Mouse (Mus musculus): ENCODE measurements around the gene Me3. TPM values are rescaled to one million over a fixed set of nuclear protein-coding genes. Genes with fewer than 3 reads are reported as not detected.

The Me3 gene
- polyA plus RNA-seq, 1 experiment from 2014 or later: 0.17 TPM

DNA sequence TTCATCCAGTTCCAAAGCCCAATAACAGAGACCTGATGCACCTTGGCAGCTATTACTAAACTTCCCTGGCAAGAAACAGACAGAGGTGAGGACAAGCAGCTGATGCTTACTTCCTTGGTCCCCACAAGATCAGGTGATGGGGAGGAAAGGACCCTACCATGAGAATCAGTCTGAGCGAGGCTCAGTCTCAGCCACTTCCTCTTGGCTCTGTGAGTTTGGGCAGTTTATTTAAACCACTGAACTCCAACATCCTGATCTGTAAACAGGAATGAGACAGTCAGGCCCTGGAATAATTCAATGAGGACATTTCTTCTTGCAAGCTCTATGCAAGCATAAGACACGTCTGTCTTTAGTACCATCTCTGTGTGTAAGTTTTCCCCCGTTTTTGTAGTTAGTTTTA lies 170.3 kb downstream of the Me3 start:
- Histone ChIP-seq H3K27me3 (replicated peaks) (no peaks in the 10 kb centered on the region), H3K4me1 (no peaks in the 10 kb centered on the region), H3K9ac (no peak overlapping the region), H3K4me2 (no peak overlapping the region), H3K27ac (no peak overlapping the region), H3K36me3 (no peaks in the 10 kb centered on the region), H3K9me3 (replicated peaks) (no peaks in the 10 kb centered on the region), H3K4me3 (no peak overlapping the region)
- 34% methylated on average over 3 of the region's 3 CpGs for WGBS (ENCODE audit: insufficient replicate concordance)
- ATAC-seq: no peak

- Histone ChIP-seq H3K9ac (no peak overlapping the region), H3K4me2 (no peak overlapping the region), H3K9me3 (replicated peaks) (no peaks in the 10 kb centered on the region), H3K36me3 (no peaks in the 10 kb centered on the region), H3K4me3 (no peak overlapping the region), H3K4me1 (no peaks in the 10 kb centered on the region), H3K27me3 (replicated peaks) (no peaks in the 10 kb centered on the region), H3K27ac (no peak overlapping the region)
- ATAC-seq: no peak
- whole genome bisulfite sequencing (ENCODE audit: insufficient replicate concordance): 59% methylated on average over 4 of the region's 4 CpGs
Measured at GRCm38 (mm10) chr7:89803966-89804365, 171.8 kb downstream of the Me3 start.

DNA sequence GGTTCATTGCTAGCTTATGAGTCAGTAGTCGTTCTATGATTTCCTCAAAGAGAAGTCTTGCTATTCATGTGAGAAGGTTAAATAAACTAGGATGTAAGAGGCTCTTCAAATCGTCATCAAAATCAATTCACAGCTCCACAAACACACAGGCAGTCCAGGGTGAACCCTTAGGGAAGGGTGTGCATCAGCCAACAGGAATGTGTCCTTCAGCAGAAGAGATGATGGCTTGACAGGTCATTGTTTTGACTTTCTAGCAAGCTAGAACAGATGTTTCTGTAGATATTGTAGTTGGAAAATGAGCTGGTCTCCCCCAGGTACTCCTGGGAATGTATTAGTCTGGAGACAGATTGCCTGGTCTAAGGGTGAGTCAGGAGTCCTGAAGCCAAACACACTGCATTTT lies 177.2 kb downstream of the Me3 start:
- ATAC-seq: no peak
- H3K36me3 ChIP-seq: no peaks in the 10 kb centered on the region

DNA sequence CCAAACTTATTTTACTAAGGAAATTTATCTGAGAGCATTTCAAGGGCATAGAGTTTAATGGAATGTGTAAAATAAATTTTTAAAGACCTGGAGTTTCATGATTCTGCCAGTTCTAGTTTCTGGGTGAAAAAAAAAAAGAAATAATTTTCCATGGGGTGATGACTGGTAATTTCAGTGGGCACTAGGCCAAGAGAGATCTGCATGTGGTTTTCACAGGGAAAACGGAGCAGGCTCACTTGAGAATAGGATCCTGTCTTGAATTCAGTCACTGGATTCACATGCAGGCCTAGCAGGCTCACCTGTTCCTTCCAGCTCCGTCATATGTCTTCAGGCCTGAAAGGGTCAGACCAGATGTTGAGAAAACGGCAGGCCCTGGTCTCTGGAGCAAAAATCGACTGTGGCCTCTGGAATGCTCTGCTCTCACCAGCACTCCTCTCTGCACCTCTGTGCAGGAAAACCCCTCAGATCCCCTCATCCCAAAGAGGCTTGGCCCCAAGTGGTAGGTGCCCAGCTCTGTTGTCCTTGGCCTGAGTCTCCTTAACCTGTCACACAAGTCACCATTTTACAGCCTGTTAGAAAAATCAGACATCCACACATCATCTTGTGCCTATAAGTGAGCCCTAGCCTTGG lies 196.4 kb downstream of the Me3 start:
- no peak for ATAC-seq
- no peak overlapping the region for H3K27ac ChIP-seq
- no peaks in the 10 kb centered on the region for H3K9me3 ChIP-seq (replicated peaks)
- H3K4me2 ChIP-seq: no peak overlapping the region
- no peaks in the 10 kb centered on the region for H3K27me3 ChIP-seq (replicated peaks)
- no peaks in the 10 kb centered on the region for H3K4me1 ChIP-seq
- no peak overlapping the region for H3K9ac ChIP-seq
- H3K4me3 ChIP-seq: no peak overlapping the region
- WGBS (ENCODE audit: insufficient replicate concordance): 59% methylated on average over 4 of the region's 4 CpGs
- H3K36me3 ChIP-seq: no peaks in the 10 kb centered on the region

More for the DNA sequence above, 177.2 kb downstream of the Me3 start:
- Histone ChIP-seq H3K4me3 (no peak overlapping the region), H3K9ac (no peak overlapping the region), H3K27ac (no peak overlapping the region), H3K27me3 (replicated peaks) (no peaks in the 10 kb centered on the region), H3K9me3 (replicated peaks) (no peaks in the 10 kb centered on the region), H3K4me2 (no peak overlapping the region), H3K4me1 (no peaks in the 10 kb centered on the region)
- WGBS (ENCODE audit: insufficient replicate concordance): 33% methylated on average over 2 of the region's 2 CpGs

DNA sequence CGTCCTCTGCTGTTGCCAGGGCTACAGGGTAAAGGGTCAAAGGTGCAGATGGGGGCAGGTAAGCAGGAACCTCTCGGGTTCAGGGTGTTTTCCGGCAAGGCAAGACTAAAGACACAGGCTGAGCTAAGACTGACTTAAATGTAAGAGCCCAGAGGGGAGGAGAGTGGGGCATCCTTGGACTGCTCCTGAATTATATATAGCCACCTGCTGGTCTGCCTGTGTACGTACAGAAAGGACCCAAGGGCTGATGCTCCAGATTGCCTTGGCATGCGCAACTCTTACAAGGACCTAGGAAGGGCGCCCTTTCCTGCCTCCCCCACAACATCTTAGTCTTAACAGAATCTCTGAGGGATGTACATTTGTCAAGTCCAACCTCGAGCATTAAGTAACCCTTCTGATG lies 197.0 kb downstream of the Me3 start:
- H3K4me3 ChIP-seq: no peak overlapping the region
- H3K4me2 ChIP-seq: no peak overlapping the region
- ATAC-seq: no peak
- H3K27ac ChIP-seq: no peak overlapping the region
- 53% methylated on average over 7 of the region's 7 CpGs for WGBS (ENCODE audit: insufficient replicate concordance)
- H3K4me1 ChIP-seq: no peaks in the 10 kb centered on the region
- no peaks in the 10 kb centered on the region for H3K27me3 ChIP-seq (replicated peaks)
- no peaks in the 10 kb centered on the region for H3K9me3 ChIP-seq (replicated peaks)
- H3K9ac ChIP-seq: no peak overlapping the region
- H3K36me3 ChIP-seq: no peaks in the 10 kb centered on the region

DNA sequence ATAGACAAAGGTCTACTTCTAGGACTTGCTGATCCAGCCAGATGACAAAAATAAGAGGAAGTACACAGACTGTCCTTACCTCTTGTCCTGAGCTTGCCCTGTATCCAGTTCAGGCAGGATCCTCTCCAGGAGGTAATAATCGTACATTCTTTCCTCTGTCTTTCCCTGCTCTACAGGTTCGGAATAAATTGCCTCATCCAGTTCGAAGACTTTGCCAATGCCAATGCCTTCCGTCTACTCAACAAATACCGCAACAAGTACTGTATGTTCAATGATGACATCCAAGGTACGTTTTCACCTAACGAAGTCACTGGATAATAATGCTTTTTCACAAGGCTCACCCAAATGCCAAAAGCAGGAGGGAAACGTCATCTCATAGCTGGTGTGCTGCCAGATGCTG lies 201.3 kb downstream of the Me3 start:
- Histone ChIP-seq H3K9ac (no peak overlapping the region), H3K27me3 (replicated peaks) (no peaks in the 10 kb centered on the region), H3K36me3 (no peaks in the 10 kb centered on the region), H3K4me1 (no peaks in the 10 kb centered on the region), H3K4me2 (no peak overlapping the region), H3K4me3 (no peak overlapping the region), H3K9me3 (replicated peaks) (no peaks in the 10 kb centered on the region), H3K27ac (no peak overlapping the region)
- ATAC-seq: no peak
- 75% methylated on average over 8 of the region's 8 CpGs for WGBS (ENCODE audit: insufficient replicate concordance)

DNA sequence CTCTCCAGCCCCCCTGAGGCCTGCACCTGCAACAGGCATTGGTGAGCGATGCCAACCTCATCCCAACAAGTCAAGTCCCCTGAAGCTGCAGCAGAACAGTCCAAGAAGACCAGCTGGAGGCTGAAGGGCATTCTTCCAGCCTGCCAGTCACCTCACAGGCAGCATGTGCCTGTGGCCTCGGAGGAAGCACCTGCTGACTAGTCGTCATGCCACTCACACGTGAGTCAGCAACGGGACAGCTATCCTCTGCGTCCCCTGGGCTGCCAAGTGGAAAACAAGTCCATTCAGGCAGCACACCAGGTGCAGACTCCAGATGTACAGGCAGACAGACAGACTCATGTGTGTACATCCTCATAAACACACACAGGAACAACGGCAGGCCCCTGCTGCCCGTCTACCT lies 203.4 kb downstream of the Me3 start:
- no peak overlapping the region for H3K9ac ChIP-seq
- no peak for ATAC-seq
- WGBS (ENCODE audit: insufficient replicate concordance): 59% methylated on average over 8 of the region's 8 CpGs
- no peaks in the 10 kb centered on the region for H3K36me3 ChIP-seq
- no peak overlapping the region for H3K4me2 ChIP-seq
- H3K4me1 ChIP-seq: no peaks in the 10 kb centered on the region
- no peaks in the 10 kb centered on the region for H3K9me3 ChIP-seq (replicated peaks)
- no peak overlapping the region for H3K27ac ChIP-seq
- H3K4me3 ChIP-seq: no peak overlapping the region
- H3K27me3 ChIP-seq (replicated peaks): no peaks in the 10 kb centered on the region

- no peak for ATAC-seq
- Histone ChIP-seq H3K27ac (no peak overlapping the region), H3K36me3 (no peaks in the 10 kb centered on the region), H3K4me2 (no peak overlapping the region), H3K4me1 (no peaks in the 10 kb centered on the region), H3K27me3 (replicated peaks) (no peaks in the 10 kb centered on the region), H3K9ac (no peak overlapping the region), H3K9me3 (replicated peaks) (no peaks in the 10 kb centered on the region), H3K4me3 (no peak overlapping the region)
- 80% methylated on average over 7 of the region's 7 CpGs for WGBS (ENCODE audit: insufficient replicate concordance)
Measured at GRCm38 (mm10) chr7:89836676-89837075, 204.5 kb downstream of the Me3 start.

DNA sequence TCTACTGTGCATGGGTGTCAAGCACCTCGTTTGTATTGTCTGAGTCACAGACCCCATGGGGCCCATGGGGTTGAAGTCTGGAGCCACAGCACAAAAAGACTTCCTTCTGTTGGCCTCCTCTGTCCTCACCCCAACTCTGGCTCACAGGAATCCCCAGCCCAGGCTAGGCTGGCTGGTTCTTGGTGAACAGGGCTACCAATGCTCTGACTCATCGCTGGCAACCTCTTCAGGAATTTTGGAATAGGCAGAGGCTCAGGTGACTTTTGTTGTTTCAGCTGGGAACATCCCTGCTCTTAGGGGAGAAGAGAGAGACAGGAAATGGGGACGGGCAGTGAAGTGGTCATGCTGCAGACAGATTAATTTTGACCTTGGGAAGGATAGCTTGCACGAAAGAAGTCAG lies 205.6 kb downstream of the Me3 start:
- Histone ChIP-seq H3K27ac (no peak overlapping the region), H3K4me1 (no peaks in the 10 kb centered on the region), H3K4me3 (no peak overlapping the region), H3K27me3 (replicated peaks) (no peaks in the 10 kb centered on the region), H3K9ac (no peak overlapping the region), H3K4me2 (no peak overlapping the region), H3K9me3 (replicated peaks) (no peaks in the 10 kb centered on the region), H3K36me3 (no peaks in the 10 kb centered on the region)
- 44% methylated on average over 4 of the region's 4 CpGs for WGBS (ENCODE audit: insufficient replicate concordance)
- ATAC-seq: no peak

DNA sequence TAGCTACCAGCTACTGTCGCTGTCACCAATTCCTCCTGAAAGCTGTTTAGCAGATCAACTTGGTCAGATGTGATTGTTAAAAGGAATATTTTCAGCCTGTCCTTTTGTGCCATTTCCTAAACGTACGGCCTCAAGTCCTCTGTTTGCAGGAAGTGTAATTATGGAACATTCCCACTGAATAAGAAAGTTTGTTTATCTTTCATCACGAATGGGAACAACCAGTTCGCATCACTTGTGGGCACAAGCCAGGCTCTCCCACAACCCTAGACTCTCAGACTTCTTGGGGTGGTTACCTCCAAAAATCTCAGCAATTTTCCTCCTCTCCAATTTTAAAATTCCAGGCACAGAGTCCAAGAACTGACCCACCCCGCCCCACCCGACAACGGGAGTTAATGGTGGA lies 207.5 kb downstream of the Me3 start:
- Histone ChIP-seq H3K4me2 (no peak overlapping the region), H3K36me3 (no peaks in the 10 kb centered on the region), H3K27me3 (replicated peaks) (no peaks in the 10 kb centered on the region), H3K27ac (no peak overlapping the region), H3K9me3 (replicated peaks) (no peaks in the 10 kb centered on the region), H3K4me1 (no peaks in the 10 kb centered on the region), H3K9ac (no peak overlapping the region), H3K4me3 (no peak overlapping the region)
- 75% methylated on average over 8 of the region's 8 CpGs for WGBS (ENCODE audit: insufficient replicate concordance)
- no peak for ATAC-seq

DNA sequence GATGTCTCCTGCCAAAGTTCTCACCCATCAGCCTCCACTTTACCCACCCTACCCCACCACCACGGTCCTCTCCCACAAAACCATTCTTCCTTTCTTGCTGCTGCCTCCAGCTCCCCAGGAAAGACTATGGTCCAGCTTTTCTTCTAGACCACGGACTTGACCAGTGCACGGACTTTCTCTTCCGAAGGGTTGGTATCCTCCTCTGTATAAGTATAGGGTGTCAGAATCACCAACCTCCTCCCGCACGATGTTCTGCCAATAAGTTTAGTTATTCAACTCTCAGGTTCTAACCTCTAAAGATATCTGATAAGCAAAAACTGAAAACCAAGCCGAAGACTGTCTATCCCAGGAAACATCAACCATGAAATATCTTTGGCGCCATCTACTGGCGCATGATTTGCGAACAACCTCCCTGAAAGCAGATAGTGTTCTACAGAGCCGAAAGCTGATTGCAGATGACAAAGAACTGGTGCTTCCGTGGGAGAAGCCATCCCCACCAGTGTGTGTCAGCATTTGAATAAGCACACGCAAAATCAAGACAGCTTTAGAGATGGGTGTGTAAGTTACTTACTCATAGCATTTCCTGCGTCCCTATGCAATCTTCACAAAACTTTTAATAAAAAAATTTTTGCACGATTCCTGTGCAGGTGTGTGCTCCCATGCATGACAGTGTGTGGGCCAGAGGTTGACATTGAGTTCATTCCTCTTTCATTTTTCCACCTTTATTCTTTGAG lies 209.6 kb downstream of the Me3 start:
- no peaks in the 10 kb centered on the region for H3K36me3 ChIP-seq
- H3K9me3 ChIP-seq (replicated peaks): no peaks in the 10 kb centered on the region
- H3K4me1 ChIP-seq: no peaks in the 10 kb centered on the region
- H3K9ac ChIP-seq: no peak overlapping the region
- ATAC-seq: no peak
- no peak overlapping the region for H3K4me3 ChIP-seq
- H3K27me3 ChIP-seq (replicated peaks): no peaks in the 10 kb centered on the region
- 32% methylated on average over 15 of the region's 15 CpGs for WGBS (ENCODE audit: insufficient replicate concordance)
- no peak overlapping the region for H3K27ac ChIP-seq
- no peak overlapping the region for H3K4me2 ChIP-seq

DNA sequence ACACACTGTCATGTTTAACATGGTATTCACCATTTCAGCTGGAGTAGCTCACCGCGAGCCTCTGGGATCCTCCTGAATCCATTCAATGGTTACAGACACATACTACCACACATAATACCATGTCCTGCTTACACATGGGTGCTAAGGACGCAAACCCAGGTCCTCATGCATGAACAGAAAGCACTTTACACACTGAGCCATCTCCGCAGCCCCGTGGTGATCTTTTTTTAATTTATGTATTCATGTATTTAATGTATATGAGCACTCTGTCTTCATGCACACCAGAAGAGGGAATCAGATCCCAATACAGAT lies 210.2 kb downstream of the Me3 start:
- no peak overlapping the region for H3K4me3 ChIP-seq
- H3K27ac ChIP-seq: no peak overlapping the region
- no peaks in the 10 kb centered on the region for H3K27me3 ChIP-seq (replicated peaks)
- WGBS (ENCODE audit: insufficient replicate concordance): 79% methylated on average over 5 of the region's 5 CpGs
- no peak overlapping the region for H3K4me2 ChIP-seq
- no peaks in the 10 kb centered on the region for H3K9me3 ChIP-seq (replicated peaks)
- ATAC-seq: no peak
- H3K9ac ChIP-seq: no peak overlapping the region
- H3K36me3 ChIP-seq: no peaks in the 10 kb centered on the region
- H3K4me1 ChIP-seq: no peaks in the 10 kb centered on the region

- H3K9me3 ChIP-seq (replicated peaks): no peaks in the 10 kb centered on the region
- 36% methylated on average over 6 of the region's 6 CpGs for WGBS (ENCODE audit: insufficient replicate concordance)
- H3K4me2 ChIP-seq: no peak overlapping the region
- no peaks in the 10 kb centered on the region for H3K36me3 ChIP-seq
- no peak overlapping the region for H3K27ac ChIP-seq
- no peak overlapping the region for H3K4me3 ChIP-seq
- no peaks in the 10 kb centered on the region for H3K27me3 ChIP-seq (replicated peaks)
- H3K4me1 ChIP-seq: no peaks in the 10 kb centered on the region
- ATAC-seq: no peak
- no peak overlapping the region for H3K9ac ChIP-seq
Measured at GRCm38 (mm10) chr7:89843121-89843520, 210.9 kb downstream of the Me3 start.

All from liver, embryonic 12.5 days (tissue).